Mouse (Mus musculus) retina, postnatal 7 days (tissue): ENCODE results near the gene Cep128.

Experiments used
- DNase-seq: peaks from one replicate; pipeline ENCODE4 v3.0.0-alpha.2; 2012; ENCODE audit warnings: low read depth, low spot score

The Cep128 gene

GRCm38 (mm10) chr12:90971156-90971555, 413.1 kb downstream of the Cep128 start:
- DNase-seq: no peak

- DNase-seq: no peak
Observed at GRCm38 (mm10) chr12:90961386-90962017, 422.7 kb downstream of the Cep128 start.

GRCm38 (mm10) chr12:90954740-90955473, 429.3 kb downstream of the Cep128 start:
- no peak for DNase-seq
